Mouse (Mus musculus): ENCODE data around the gene Gm49510. TPM values are rescaled to one million over a fixed set of nuclear protein-coding genes. Genes with fewer than 3 reads are reported as not detected.

Gene Gm49510
- polyA plus RNA-seq, 1 experiment from 2014 or later, result 0.15 TPM

- WGBS, result 92% methylated on average over 11 of the region's 11 CpGs
- ATAC-seq, result no peak
- Histone ChIP-seq H3K27ac (no peak overlapping the region), H3K36me3 (ENCODE audit: poor library complexity, severe bottlenecking) (peaks cover 81% of the 10 kb centered on the region), H3K9ac (no peak overlapping the region), H3K27me3 (no peaks in the 10 kb centered on the region), H3K4me1 (peaks cover 7% of the 10 kb centered on the region), H3K9me3 (replicated peaks) (no peaks in the 10 kb centered on the region), H3K4me3 (no peak overlapping the region), H3K4me2 (no peak overlapping the region)
Observed at GRCm38 (mm10) chr15:78959537-78959936, 60.1 kb downstream of the Gm49510 start.

GRCm38 (mm10) chr15:78960088-78960487, 60.6 kb downstream of the Gm49510 start:
- Histone ChIP-seq H3K27ac (no peak overlapping the region), H3K4me1 (peaks cover 7% of the 10 kb centered on the region), H3K4me3 (no peak overlapping the region), H3K9ac (no peak overlapping the region), H3K27me3 (no peaks in the 10 kb centered on the region), H3K36me3 (ENCODE audit: poor library complexity, severe bottlenecking) (peaks cover 84% of the 10 kb centered on the region), H3K4me2 (no peak overlapping the region), H3K9me3 (replicated peaks) (no peaks in the 10 kb centered on the region)
- no peak for ATAC-seq
- WGBS, result 90% methylated on average over 4 of the region's 4 CpGs

- ATAC-seq, result 0 out of 2 replicates have a peak, but pooled peaks have one; percentile 27
- Histone ChIP-seq H3K4me1 (peaks cover 7% of the 10 kb centered on the region), H3K27ac (no peak overlapping the region), H3K4me3 (no peak overlapping the region), H3K4me2 (no peak overlapping the region), H3K27me3 (no peaks in the 10 kb centered on the region), H3K9ac (no peak overlapping the region), H3K9me3 (replicated peaks) (no peaks in the 10 kb centered on the region), H3K36me3 (ENCODE audit: poor library complexity, severe bottlenecking) (peaks cover 97% of the 10 kb centered on the region)
- 27% methylated on average over 2 of the region's 2 CpGs for WGBS
Observed at GRCm38 (mm10) chr15:78962885-78963284, 63.4 kb downstream of the Gm49510 start.

Small RNAs within 50 kb of the gene (microRNA-seq; reads per million reads assigned to microRNA genes)
- not detected for gene Mir6955

Other genes with a start within 250 kb of the Gm49510 start
- 1.7 and 1.8 TPM in 2 replicates for gene Elfn2, start 180.9 kb upstream of the Gm49510 start, polyA plus RNA-seq (2015; fragmentation: Nextera tagmentation; extraction: Ambion mirVana)
- 136 and 138 TPM in 2 replicates for gene Mfng, start 126.2 kb upstream of the Gm49510 start, polyA plus RNA-seq (2015; fragmentation: Nextera tagmentation; extraction: Ambion mirVana)
- 0.92 and 0.93 TPM in 2 replicates for gene Card10, start 96.6 kb upstream of the Gm49510 start, polyA plus RNA-seq (2015; fragmentation: Nextera tagmentation; extraction: Ambion mirVana)
- 5.0 and 5.5 TPM in 2 replicates for gene Cdc42ep1, start 57.0 kb upstream of the Gm49510 start, polyA plus RNA-seq (2015; fragmentation: Nextera tagmentation; extraction: Ambion mirVana)
- gene Lgals2, start 44.1 kb upstream of the Gm49510 start, polyA plus RNA-seq (2015; fragmentation: Nextera tagmentation; extraction: Ambion mirVana), result not detected in 2 replicates
- 50.3 and 53.7 TPM in 2 replicates for gene Gga1, start 22.5 kb upstream of the Gm49510 start, polyA plus RNA-seq (2015; fragmentation: Nextera tagmentation; extraction: Ambion mirVana)
- gene Sh3bp1, start 101 bp downstream of the Gm49510 start, polyA plus RNA-seq (2015; fragmentation: Nextera tagmentation; extraction: Ambion mirVana), result 3.7 and 5.4 TPM in 2 replicates
- gene Pdxp, start 14.3 kb downstream of the Gm49510 start, polyA plus RNA-seq (2015; fragmentation: Nextera tagmentation; extraction: Ambion mirVana), result 54.4 and 55.5 TPM in 2 replicates
- gene Lgals1, start 27.1 kb downstream of the Gm49510 start, polyA plus RNA-seq (2015; fragmentation: Nextera tagmentation; extraction: Ambion mirVana), result 91.7 and 110 TPM in 2 replicates
- gene Nol12, start 35.3 kb downstream of the Gm49510 start, polyA plus RNA-seq (2015; fragmentation: Nextera tagmentation; extraction: Ambion mirVana), result 50.3 and 59.3 TPM in 2 replicates
- gene Triobp, start 48.1 kb downstream of the Gm49510 start, polyA plus RNA-seq (2015; fragmentation: Nextera tagmentation; extraction: Ambion mirVana), result 35.6 and 39.2 TPM in 2 replicates
- 546 and 569 TPM in 2 replicates for gene H1f0, start 128.8 kb downstream of the Gm49510 start, polyA plus RNA-seq (2015; fragmentation: Nextera tagmentation; extraction: Ambion mirVana)
- not detected in 2 replicates for gene Galr3, start 142.2 kb downstream of the Gm49510 start, polyA plus RNA-seq (2015; fragmentation: Nextera tagmentation; extraction: Ambion mirVana)
- gene Ankrd54, start 163.2 kb downstream of the Gm49510 start, polyA plus RNA-seq (2015; fragmentation: Nextera tagmentation; extraction: Ambion mirVana), result 53.0 and 53.9 TPM in 2 replicates
- gene Eif3l, start 175.5 kb downstream of the Gm49510 start, polyA plus RNA-seq (2015; fragmentation: Nextera tagmentation; extraction: Ambion mirVana), result 207 and 215 TPM in 2 replicates
- 5.4 and 6.5 TPM in 2 replicates for gene Micall1, start 209.2 kb downstream of the Gm49510 start, polyA plus RNA-seq (2015; fragmentation: Nextera tagmentation; extraction: Ambion mirVana)
- 300 and 353 TPM in 2 replicates for gene Polr2f, start 241.3 kb downstream of the Gm49510 start, polyA plus RNA-seq (2015; fragmentation: Nextera tagmentation; extraction: Ambion mirVana)
- gene 1700088E04Rik, start 241.6 kb downstream of the Gm49510 start, polyA plus RNA-seq (2015; fragmentation: Nextera tagmentation; extraction: Ambion mirVana), result 12.1 and 13.7 TPM in 2 replicates

All from forebrain, embryonic 13.5 days (tissue).